Mouse (Mus musculus): ENCODE data around the gene Ece1. TPM values are rescaled to one million over a fixed set of nuclear protein-coding genes. Genes with fewer than 3 reads are reported as not detected.

Gene Ece1
- total and polyA plus RNA-seq, 3 experiments = 25.3 to 43.8 TPM; not detected in 1

- no peak for DNase-seq (ENCODE audit: low read depth, low spot score)
- TF ChIP-seq MEF2A (IDR thresholded peaks at IDR 0.05; ENCODE audit: extremely low read depth, insufficient replicate concordance, low read depth, low read length, poor library complexity, severe bottlenecking) (no peak), MAX (IDR thresholded peaks at IDR 0.05; ENCODE audit: low read length) (peak; percentile 53; the same call in 1 of the 2 replicates)
- peak within 1 kb of the TSS; percentile 63 for H3K27ac ChIP-seq (ENCODE audit: control insufficient read depth, low read depth, low read length)
- no peaks in the 10 kb centered on the region for H3K9me3 ChIP-seq (replicated peaks; ENCODE audit: insufficient read depth, low read length)
- H3K9ac ChIP-seq (ENCODE audit: control insufficient read depth, low read depth, low read length, poor library complexity, severe bottlenecking) = peak within 1 kb of the TSS; percentile 87
- H3K79me2 ChIP-seq (ENCODE audit: control insufficient read depth, insufficient read depth, low read length, poor library complexity) = peaks cover 38% of the 10 kb centered on the region
- H3K4me3 ChIP-seq (ENCODE audit: control insufficient read depth in 1 of 2, insufficient read depth in 1 of 2, low read depth in 2 of 2, low read length in 2 of 2) = peak within 1 kb of the TSS; percentile 94 to 97
- H3K27me3 ChIP-seq (ENCODE audit: control insufficient read depth in 1 of 2, insufficient read depth in 2 of 2, low read length in 2 of 2) = no peaks in the 10 kb centered on the region
- H3K36me3 ChIP-seq (ENCODE audit: control insufficient read depth in 1 of 2, insufficient read depth in 2 of 2, low read length in 2 of 2) = peaks cover 7 to 22% of the 10 kb centered on the region in 2 experiments; a peak in 3 of 4 replicates
- peaks cover 0 to 26% of the 10 kb centered on the region in 2 experiments; a peak in 3 of 4 replicates for H3K4me1 ChIP-seq (ENCODE audit: control insufficient read depth in 1 of 2, insufficient read depth in 2 of 2, low read length in 2 of 2)
These were observed 130.9 kb downstream of the Ece1 start, which contains the start of gene Eif4g3 for GRCm38 (mm10) chr4:137992890-137993289. Eif4g3 (plus strand) TSS chr4:137993022.

- no peaks in the 10 kb centered on the region for H3K9me3 ChIP-seq (replicated peaks; ENCODE audit: insufficient read depth, low read length)
- peak overlapping the region; percentile 63 for H3K27ac ChIP-seq (ENCODE audit: control insufficient read depth, low read depth, low read length)
- no peaks in the 10 kb centered on the region for H3K27me3 ChIP-seq (ENCODE audit: control insufficient read depth in 1 of 2, insufficient read depth in 2 of 2, low read length in 2 of 2)
- H3K9ac ChIP-seq (ENCODE audit: control insufficient read depth, low read depth, low read length, poor library complexity, severe bottlenecking) = peak overlapping the region; percentile 87
- peaks cover 10 to 22% of the 10 kb centered on the region in 2 experiments for H3K36me3 ChIP-seq (ENCODE audit: control insufficient read depth in 1 of 2, insufficient read depth in 2 of 2, low read length in 2 of 2)
- peaks cover 0 to 26% of the 10 kb centered on the region in 2 experiments; a peak in 3 of 4 replicates for H3K4me1 ChIP-seq (ENCODE audit: control insufficient read depth in 1 of 2, insufficient read depth in 2 of 2, low read length in 2 of 2)
- peak overlapping the region; percentile 62 to 97 for H3K4me3 ChIP-seq (ENCODE audit: control insufficient read depth in 1 of 2, insufficient read depth in 1 of 2, low read depth in 2 of 2, low read length in 2 of 2)
- peak; percentile 95 for DNase-seq (ENCODE audit: low read depth, low spot score)
- H3K79me2 ChIP-seq (ENCODE audit: control insufficient read depth, insufficient read depth, low read length, poor library complexity) = peaks cover 43% of the 10 kb centered on the region
- no peak for TF ChIP-seq MEF2A (IDR thresholded peaks at IDR 0.05; ENCODE audit: extremely low read depth, insufficient replicate concordance, low read depth, low read length, poor library complexity, severe bottlenecking)
- no peak for TF ChIP-seq MAFK (IDR thresholded peaks at IDR 0.05; ENCODE audit: borderline replicate concordance, low read depth, low read length)
- TF ChIP-seq RAD21 (IDR thresholded peaks at IDR 0.05; ENCODE audit: low read depth, low read length) = no peak
- TF ChIP-seq USF1 (IDR thresholded peaks at IDR 0.05; ENCODE audit: low read depth, low read length) = no peak
- TF ChIP-seq GABPA (IDR thresholded peaks at IDR 0.05; ENCODE audit: low read depth, low read length) = no peak
- TF ChIP-seq ZNF384 (IDR thresholded peaks at IDR 0.05; ENCODE audit: low read depth, low read length) = no peak
- no peak for TF ChIP-seq ZC3H11A (IDR thresholded peaks at IDR 0.05; ENCODE audit: low read depth, low read length)
- no peak for TF ChIP-seq JUND (IDR thresholded peaks at IDR 0.05; ENCODE audit: low read depth, low read length)
- no peak for TF ChIP-seq TAL1 (IDR thresholded peaks at IDR 0.05; ENCODE audit: low read length)
- peak; percentile 90 for TF ChIP-seq NELFE (IDR thresholded peaks at IDR 0.05; ENCODE audit: low read depth, low read length)
- no peak for TF ChIP-seq BHLHE40 (IDR thresholded peaks at IDR 0.05; ENCODE audit: borderline replicate concordance, low read depth, low read length)
- TF ChIP-seq MAZ (IDR thresholded peaks at IDR 0.05; ENCODE audit: low read depth, low read length) = peak; percentile 91
- no peak for TF ChIP-seq ZKSCAN1 (IDR thresholded peaks at IDR 0.05; ENCODE audit: low read depth, low read length)
- no peak for TF ChIP-seq RCOR1 (IDR thresholded peaks at IDR 0.05; ENCODE audit: low read depth, low read length)
- TF ChIP-seq UBTF (IDR thresholded peaks at IDR 0.05; ENCODE audit: borderline replicate concordance, insufficient read depth, low read depth, low read length) = 0 out of 2 replicates have a peak, but pooled peaks have one; percentile 35
- no peak for TF ChIP-seq EP300 (IDR thresholded peaks at IDR 0.05; ENCODE audit: low read depth in 1 of 2, low read length in 2 of 2)
- TF ChIP-seq MYC (IDR thresholded peaks at IDR 0.05; ENCODE audit: low read depth, low read length) = peak; percentile 82
- TF ChIP-seq ELF1 (IDR thresholded peaks at IDR 0.05; ENCODE audit: low read depth, low read length) = peak; percentile 58; the same call in 1 of the 2 replicates
- peak; percentile 94 for TF ChIP-seq POLR2AphosphoS2 (IDR thresholded peaks at IDR 0.05; ENCODE audit: low read length)
- TF ChIP-seq CHD2 (IDR thresholded peaks at IDR 0.05; ENCODE audit: low read length) = no peak
- no peak for TF ChIP-seq CHD1 (IDR thresholded peaks at IDR 0.05; ENCODE audit: low read depth, low read length)
- peak; percentile 35; the same call in 1 of the 2 replicates for TF ChIP-seq TBP (IDR thresholded peaks at IDR 0.05; ENCODE audit: low read depth, low read length)
- TF ChIP-seq ETS1 (IDR thresholded peaks at IDR 0.05; ENCODE audit: low read depth, low read length) = no peak
- peak; percentile 52; the same call in 1 of the 2 replicates for TF ChIP-seq HCFC1 (IDR thresholded peaks at IDR 0.05; ENCODE audit: low read depth, low read length)
- peak; percentile 73 for TF ChIP-seq KAT2A (conservative IDR thresholded peaks at IDR 0.05; ENCODE audit: low read depth, low read length)
- no peak; the same call in 1 of the 2 replicates for TF ChIP-seq TCF12 (IDR thresholded peaks at IDR 0.05; ENCODE audit: low read depth, low read length)
- TF ChIP-seq ZMIZ1 (IDR thresholded peaks at IDR 0.05; ENCODE audit: low read depth, low read length) = peak; percentile 80
- TF ChIP-seq E2F4 (IDR thresholded peaks at IDR 0.05; ENCODE audit: borderline replicate concordance, low read depth, low read length) = no peak
- TF ChIP-seq POLR2AphosphoS5 (IDR thresholded peaks at IDR 0.05; ENCODE audit: borderline replicate concordance, low read depth, low read length) = no peak
- no peak; the same call in 1 of the 2 replicates for TF ChIP-seq MAX (IDR thresholded peaks at IDR 0.05; ENCODE audit: low read length)
These were observed 131.3 kb downstream of the Ece1 start for GRCm38 (mm10) chr4:137993291-137993758.
